Comparison of ENCODE assay signal across 10 mouse cellular contexts in genomic region chr10:42091546-42092168, GRCm38 (mm10).
DNase-seq lines count a peak whose midpoint lies in the region; ATAC-seq and TF ChIP-seq lines count a peak whose summit lies in the region.
"Had no signal": no experiment of that assay in that cellular context is flagged by ENCODE, and none has a peak within 500 bp of the region (broad histone marks: within the 10 kb centered on the region; RNA-seq: fewer than 3 reads in every experiment).

No protein-coding gene starts in this region.

- H3K27ac ChIP-seq in gastrocnemius, adult 2 months: peak overlapping the region; percentile 83
- no peak overlapping the region for H3K27ac ChIP-seq in hindbrain, embryonic 15.5 days (replicated peaks)
- no peak overlapping the region for H3K27ac ChIP-seq in hindbrain, postnatal 0 days
- H3K27ac ChIP-seq: left cerebral cortex, adult 2 months had no signal

- intact Hi-C loops in gastrocnemius, adult 2 months (cut with DNase I): loop anchor here (5.0 kb wide), 3 partner anchors 96 to 181 kb away; no protein-coding TSS in a partner anchor
- intact Hi-C loops in left cerebral cortex, postnatal 10 days (cut with DNase I): no loop called here

- no peak for DNase-seq in gastrocnemius, adult 2 months
- DNase-seq in gastrocnemius, postnatal 4 days (ENCODE audit: low spot score in 2 of 2): no peak
- DNase-seq in hindbrain, postnatal 0 days (ENCODE audit: low spot score): no peak
- DNase-seq in c-Kit-positive CD71-positive TER-119-positive erythroid progenitor cells, embryonic 14.5 days (ENCODE audit: low spot score): peak; percentile 19
- no peak for DNase-seq in left cerebral cortex, postnatal 10 days (ENCODE audit: extremely low spot score in 1 of 2, low spot score in 2 of 2)
- no peak for DNase-seq in urinary bladder, adult 18-20 months (ENCODE audit: low spot score in 2 of 2)

- H3K9ac ChIP-seq in hindbrain, embryonic 15.5 days: no peak overlapping the region
- H3K9ac ChIP-seq in hindbrain, postnatal 0 days (replicated peaks; ENCODE audit: low read length): no peak overlapping the region

- H3K9me3 ChIP-seq in hindbrain, embryonic 15.5 days: no peaks in the 10 kb centered on the region
- no peaks in the 10 kb centered on the region for H3K9me3 ChIP-seq in hindbrain, postnatal 0 days (ENCODE audit: low read length)

- no peak for TF ChIP-seq CTCF in gastrocnemius, adult 2 months (IDR thresholded peaks at IDR 0.05)
- TF ChIP-seq CTCF in hindbrain, postnatal 0 days (IDR thresholded peaks at IDR 0.05; ENCODE audit: low read depth): no peak

- ATAC-seq in hindbrain, embryonic 15.5 days (ENCODE audit: low FRiP score, low read depth): peak; percentile 33; the same call in 1 of the 2 replicates
- no peak; the same call in 1 of the 2 replicates for ATAC-seq in hindbrain, postnatal 0 days
- peak; percentile 81 for ATAC-seq in megakaryocyte-erythroid progenitor cell, adult 5-6 weeks (replicated peaks; ENCODE audit: low FRiP score, low TSS enrichment, poor library complexity, severe bottlenecking)

- H3K4me3 ChIP-seq in gastrocnemius, adult 2 months: no peak overlapping the region
- H3K4me3 ChIP-seq in hindbrain, embryonic 15.5 days: no peak overlapping the region
- H3K4me3 ChIP-seq in hindbrain, postnatal 0 days (ENCODE audit: low read length): no peak overlapping the region
- H3K4me3 ChIP-seq: left cerebral cortex, adult 2 months; myocyte had no signal

- H3K4me1 ChIP-seq in hindbrain, embryonic 15.5 days (replicated peaks): peaks cover 28% of the 10 kb centered on the region
- H3K4me1 ChIP-seq in hindbrain, postnatal 0 days (ENCODE audit: insufficient read depth, low read length): no peaks in the 10 kb centered on the region

- H3K36me3 ChIP-seq in hindbrain, embryonic 15.5 days: no peaks in the 10 kb centered on the region
- H3K36me3 ChIP-seq in hindbrain, postnatal 0 days (ENCODE audit: insufficient read depth, low read length): no peaks in the 10 kb centered on the region

- 70% methylated on average over 11 of the region's 11 CpGs for WGBS in hindbrain, embryonic 15.5 days
- 67% methylated on average over 11 of the region's 11 CpGs for WGBS in hindbrain, postnatal 0 days

- no peaks in the 10 kb centered on the region for H3K27me3 ChIP-seq in hindbrain, embryonic 15.5 days
- H3K27me3 ChIP-seq in hindbrain, postnatal 0 days (ENCODE audit: insufficient read depth, low read length): no peaks in the 10 kb centered on the region

- H3K4me2 ChIP-seq in hindbrain, embryonic 15.5 days: no peak overlapping the region
- no peak overlapping the region for H3K4me2 ChIP-seq in hindbrain, postnatal 0 days (ENCODE audit: low read depth, low read length)
